Mouse (Mus musculus): ENCODE data around the gene Arvcf.

GRCm38 (mm10) chr16:18383045-18383726 is 35.2 kb downstream of the Arvcf start:
- TF ChIP-seq CTCF (IDR thresholded peaks at IDR 0.05; ENCODE audit: low read depth, low read length), result no peak
- no peak for TF ChIP-seq POLR2A (IDR thresholded peaks at IDR 0.05; ENCODE audit: extremely low read depth, insufficient read depth, low read length)
